Mouse (Mus musculus) forebrain, embryonic 13.5 days (tissue): Measurements from ENCODE around the gene Lrch3. TPM values are rescaled to one million over a fixed set of nuclear protein-coding genes. Genes with fewer than 3 reads are reported as not detected.
"Not testable (repeated sequence)": the region's sequence is repeated elsewhere in the genome, so short reads cannot be mapped to it uniquely, and the experiment has no call there.

Experiments used
- ATAC-seq: fragments of 200-750 bp; cut with Nextera tagmentation; 2 replicates; pipeline ENCODE4 v1.8.0; 2017
- H3K27ac ChIP-seq: fragments of 300-500 bp; sonication (generic); 2 replicates; pipeline ENCODE4 v1.5.1; 2015; ENCODE audit warnings: inconsistent platforms, mild to moderate bottlenecking, moderate library complexity
- H3K27me3 ChIP-seq: fragments of 300-500 bp; sonication (generic); 2 replicates; pipeline ENCODE4 v1.6.1; 2015; ENCODE audit warnings: mild to moderate bottlenecking, inconsistent platforms
- H3K36me3 ChIP-seq: fragments of 300-500 bp; sonication (generic); 2 replicates; pipeline ENCODE4 v1.6.1; 2015; ENCODE audit warnings: mild to moderate bottlenecking, inconsistent platforms; ENCODE audit not compliant: poor library complexity, severe bottlenecking
- H3K4me1 ChIP-seq: fragments of 300-500 bp; sonication (generic); 2 replicates; pipeline ENCODE4 v1.6.1; 2015; ENCODE audit warnings: inconsistent platforms
- H3K4me2 ChIP-seq: fragments of 300-500 bp; sonication (generic); 2 replicates; pipeline ENCODE4 v1.6.1; 2015; ENCODE audit warnings: inconsistent platforms, mild to moderate bottlenecking, moderate library complexity
- H3K4me3 ChIP-seq: fragments of 300-500 bp; sonication (generic); 2 replicates; pipeline ENCODE4 v1.5.1; 2015; ENCODE audit warnings: mild to moderate bottlenecking, inconsistent platforms
- H3K9ac ChIP-seq: fragments of 300-500 bp; sonication (generic); 2 replicates; pipeline ENCODE4 v1.6.1; 2015; ENCODE audit warnings: mild to moderate bottlenecking, inconsistent platforms
- H3K9me3 ChIP-seq: fragments of 300-500 bp; sonication (generic); replicated peaks from 2 replicates; pipeline ENCODE4 v1.6.1; 2016; ENCODE audit warnings: inconsistent platforms
- WGBS: fragments of 180-500 bp; shearing (Covaris S2); methylation state at CpG from one replicate; pipeline ENCODE4 v1.1.7; 2015; 5-methylcytosine and 5-hydroxymethylcytosine counted together
- polyA plus RNA-seq: library from polyadenylated mRNA; unstranded; fragments of >200 nt; fragmentation: Nextera tagmentation; extraction: Ambion mirVana; gene quantifications from 2 replicates; pipeline ENCODE4 v1.2.1, GENCODE M21; 2015

Lrch3 gene
- polyA plus RNA-seq, 1 experiment from 2014 or later: 39.9 TPM

DNA sequence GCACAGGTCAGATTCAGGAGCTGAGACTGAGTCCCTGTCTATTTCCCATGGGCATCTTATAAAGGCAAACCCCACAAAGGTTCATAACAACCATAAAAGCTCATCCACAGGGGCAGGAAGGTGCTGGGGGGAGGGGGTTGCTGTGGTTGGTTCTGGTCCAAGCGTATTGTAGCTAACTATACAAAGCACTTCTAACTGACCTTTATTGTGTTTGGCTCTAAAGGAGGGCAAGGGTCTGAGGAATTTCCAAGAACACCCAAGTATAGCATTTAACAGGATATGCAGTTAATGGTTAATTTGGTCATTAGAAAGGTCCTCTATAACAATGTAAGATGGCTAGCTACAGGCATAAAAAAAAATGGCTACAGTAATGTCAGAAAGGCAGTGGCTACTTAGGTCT is 128.8 kb downstream of the Lrch3 start:
- no peak for ATAC-seq
- Histone ChIP-seq H3K4me2 (no peak overlapping the region), H3K27ac (no peak overlapping the region), H3K4me3 (no peak overlapping the region), H3K36me3 (no peaks in the 10 kb centered on the region), H3K9me3 (no peaks in the 10 kb centered on the region), H3K9ac (no peak overlapping the region), H3K27me3 (no peaks in the 10 kb centered on the region), H3K4me1 (no peaks in the 10 kb centered on the region)
- 77% methylated on average over 1 of the region's 1 CpGs for WGBS

DNA sequence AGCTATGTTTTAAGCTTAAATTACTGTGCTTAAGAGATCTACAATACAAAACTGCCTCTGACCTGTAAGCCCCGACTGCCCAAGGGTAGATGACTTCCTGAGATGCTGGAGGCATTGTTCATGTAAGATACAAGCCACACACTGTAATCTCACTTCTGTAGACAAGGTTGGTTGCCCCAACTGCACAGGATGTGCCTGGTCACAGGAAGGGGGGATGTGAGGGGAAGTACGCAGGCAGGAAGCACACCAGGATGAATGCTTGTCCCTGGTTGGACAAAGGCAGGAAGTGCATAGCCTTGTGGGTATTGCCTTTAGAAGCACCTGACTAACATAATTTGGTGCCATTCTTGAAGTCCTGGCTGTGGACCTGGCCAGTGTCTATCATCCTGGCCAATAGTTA is 129.4 kb downstream of the Lrch3 start:
- Histone ChIP-seq H3K9me3 (no peaks in the 10 kb centered on the region), H3K4me2 (no peak overlapping the region), H3K27me3 (no peaks in the 10 kb centered on the region), H3K9ac (no peak overlapping the region), H3K27ac (no peak overlapping the region), H3K4me3 (no peak overlapping the region), H3K36me3 (no peaks in the 10 kb centered on the region), H3K4me1 (no peaks in the 10 kb centered on the region)
- WGBS: 92% methylated on average over 2 of the region's 2 CpGs
- ATAC-seq: no peak

DNA sequence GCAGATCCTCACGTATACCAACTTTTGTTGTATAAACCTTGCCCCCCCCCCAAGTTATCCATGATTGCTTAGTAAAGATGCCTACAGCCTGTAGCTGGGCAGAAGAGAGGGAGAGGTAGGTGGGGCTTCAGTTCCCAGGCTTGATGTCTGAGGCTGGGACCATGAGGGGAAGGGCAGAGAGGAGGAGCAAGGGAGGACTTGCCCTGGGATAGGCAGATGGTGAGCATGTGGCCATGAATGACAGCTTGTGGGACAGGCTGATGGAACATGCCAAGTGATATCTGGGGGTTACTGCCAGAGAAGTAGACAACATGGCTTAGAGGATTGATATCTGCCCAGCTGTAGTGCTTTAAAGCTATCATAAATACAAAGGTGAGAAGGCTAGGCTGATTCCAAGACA is 134.1 kb downstream of the Lrch3 start:
- 97% methylated on average over 1 of the region's 1 CpGs for WGBS
- Histone ChIP-seq H3K9ac (no peak overlapping the region), H3K4me1 (no peaks in the 10 kb centered on the region), H3K4me2 (no peak overlapping the region), H3K4me3 (no peak overlapping the region), H3K27me3 (no peaks in the 10 kb centered on the region), H3K9me3 (no peaks in the 10 kb centered on the region), H3K27ac (no peak overlapping the region), H3K36me3 (no peaks in the 10 kb centered on the region)
- ATAC-seq: no peak

DNA sequence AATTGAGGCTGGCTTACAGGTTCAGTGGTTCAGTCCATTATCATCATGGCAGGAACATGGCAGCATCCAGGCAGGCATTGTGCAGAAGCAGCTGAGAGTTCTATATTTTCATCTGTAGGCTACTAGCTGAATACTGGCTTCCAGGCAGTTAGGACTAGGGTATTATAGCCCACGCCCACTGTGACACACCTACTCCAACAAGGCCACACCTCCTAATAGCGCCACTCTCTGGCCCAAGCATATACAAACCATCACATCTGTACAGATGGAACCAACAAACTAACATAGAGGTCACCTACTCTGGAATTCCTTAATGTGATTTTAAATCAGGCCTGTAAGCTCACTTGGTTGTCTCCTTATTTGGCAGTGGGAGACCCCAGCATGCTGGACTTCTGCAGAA is 134.8 kb downstream of the Lrch3 start:
- H3K4me2 ChIP-seq: no peak overlapping the region
- no peak overlapping the region for H3K9ac ChIP-seq
- no peaks in the 10 kb centered on the region for H3K4me1 ChIP-seq
- no peaks in the 10 kb centered on the region for H3K9me3 ChIP-seq
- H3K4me3 ChIP-seq: no peak overlapping the region
- ATAC-seq: no peak
- no peaks in the 10 kb centered on the region for H3K36me3 ChIP-seq
- no peak overlapping the region for H3K27ac ChIP-seq
- 77% methylated on average over 2 of the region's 2 CpGs for WGBS
- H3K27me3 ChIP-seq: no peaks in the 10 kb centered on the region

DNA sequence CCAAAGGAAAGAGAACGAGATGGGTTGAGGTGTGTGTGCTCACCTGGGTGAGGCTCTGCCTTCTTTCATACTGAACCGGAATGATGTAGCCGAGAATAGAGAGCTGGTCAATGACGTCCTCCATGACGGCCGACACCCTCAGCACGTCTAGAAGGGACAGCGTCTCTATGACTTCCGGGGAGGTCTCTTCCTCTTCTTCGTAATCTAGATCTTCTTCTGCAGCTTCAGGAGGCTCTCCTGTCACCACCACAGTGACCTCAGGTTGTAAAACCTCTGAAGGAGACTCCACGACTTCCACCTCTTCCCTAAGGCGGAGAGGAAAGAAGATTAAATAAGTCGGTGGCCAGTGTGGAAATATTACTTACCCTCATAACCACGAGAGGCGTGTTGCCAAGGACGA is 135.9 kb downstream of the Lrch3 start:
- WGBS: 92% methylated on average over 16 of the region's 16 CpGs
- Histone ChIP-seq H3K4me1 (no peaks in the 10 kb centered on the region), H3K4me3 (no peak overlapping the region), H3K27me3 (no peaks in the 10 kb centered on the region), H3K27ac (no peak overlapping the region), H3K36me3 (no peaks in the 10 kb centered on the region), H3K9ac (no peak overlapping the region), H3K9me3 (no peaks in the 10 kb centered on the region), H3K4me2 (no peak overlapping the region)
- no peak for ATAC-seq

DNA sequence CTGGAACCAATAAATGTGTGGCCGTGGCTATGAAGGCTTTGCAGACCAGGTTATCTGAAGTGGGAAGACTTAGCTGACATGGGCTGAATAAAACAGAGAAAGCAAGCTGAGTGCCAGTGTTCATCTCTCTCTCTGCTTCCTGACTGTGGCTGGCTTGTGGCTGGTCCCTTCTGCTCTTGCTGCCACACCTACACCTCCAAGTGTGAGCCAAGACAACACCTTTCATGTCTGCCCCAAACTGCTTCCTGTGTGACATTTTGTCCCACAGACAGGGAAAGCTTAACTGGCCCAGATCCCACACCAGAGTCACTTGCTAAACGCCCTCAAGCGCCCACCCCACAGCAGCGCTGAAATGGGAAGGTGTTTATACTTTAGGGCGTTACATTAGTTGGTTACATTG is 139.2 kb downstream of the Lrch3 start:
- no peak overlapping the region for H3K27ac ChIP-seq
- WGBS: 79% methylated on average over 5 of the region's 5 CpGs
- no peak for ATAC-seq
- H3K9me3 ChIP-seq: no peaks in the 10 kb centered on the region
- peaks cover 14% of the 10 kb centered on the region for H3K4me1 ChIP-seq
- no peak overlapping the region for H3K4me3 ChIP-seq
- no peak overlapping the region for H3K9ac ChIP-seq
- no peaks in the 10 kb centered on the region for H3K27me3 ChIP-seq
- peaks cover 3% of the 10 kb centered on the region for H3K36me3 ChIP-seq
- no peak overlapping the region for H3K4me2 ChIP-seq

DNA sequence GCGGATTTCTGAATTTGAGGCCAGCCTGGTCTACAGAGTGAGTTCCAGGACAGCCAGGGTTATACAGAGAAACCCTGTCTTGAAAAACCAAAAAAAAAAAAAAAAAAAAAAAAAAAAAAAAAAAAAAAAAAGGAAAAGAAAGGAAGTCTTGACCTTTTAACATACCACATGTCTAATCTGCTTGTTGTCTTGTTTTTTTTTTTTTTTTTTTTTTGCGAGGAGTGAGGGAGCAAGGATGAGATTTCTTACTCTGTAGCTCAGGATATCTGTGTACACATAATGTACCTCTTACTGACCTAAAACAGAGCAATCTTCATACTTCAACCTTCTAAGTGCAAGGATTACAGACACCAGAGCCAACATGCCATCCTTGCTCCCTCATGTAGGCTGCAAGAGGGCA is 141.0 kb downstream of the Lrch3 start:
- not testable (repeated sequence) for ATAC-seq, H3K9me3 ChIP-seq, H3K27ac ChIP-seq, H3K27me3 ChIP-seq, H3K9ac ChIP-seq, H3K4me3 ChIP-seq
- Histone ChIP-seq H3K4me2 (0 out of 2 replicates have a peak overlapping the region, but pooled peaks have one; percentile 21), H3K36me3 (peaks cover 21% of the 10 kb centered on the region), H3K4me1 (peaks cover 28% of the 10 kb centered on the region)
- 85% methylated on average over 2 of the region's 2 CpGs for WGBS

DNA sequence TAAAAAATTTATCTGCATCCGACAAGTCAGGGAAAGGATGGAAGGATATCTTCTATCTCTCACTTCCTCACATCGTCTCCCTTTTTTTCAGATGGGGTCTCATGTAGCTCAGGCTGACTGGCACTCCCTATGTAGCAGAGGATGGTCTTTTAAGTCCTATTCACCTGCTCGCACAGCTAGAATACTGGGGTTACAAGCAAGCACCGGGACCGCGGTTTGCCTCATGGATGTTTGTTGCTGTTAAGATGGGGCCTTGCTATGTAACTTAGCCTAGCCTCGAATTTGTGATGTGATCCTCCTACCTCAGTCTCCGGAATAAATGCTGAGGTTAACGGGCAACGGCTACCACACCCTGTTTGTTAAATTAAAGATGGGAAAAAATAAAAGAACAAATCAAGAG is 141.8 kb downstream of the Lrch3 start:
- H3K4me1 ChIP-seq: peaks cover 28% of the 10 kb centered on the region
- peak overlapping the region; percentile 77 for H3K4me2 ChIP-seq
- H3K36me3 ChIP-seq: peaks cover 29% of the 10 kb centered on the region
- no peaks in the 10 kb centered on the region for H3K27me3 ChIP-seq
- H3K27ac ChIP-seq: peak overlapping the region; percentile 88; the same call in 1 of the 2 replicates
- peak overlapping the region; percentile 93 for H3K4me3 ChIP-seq
- peak overlapping the region; percentile 60 for H3K9ac ChIP-seq
- WGBS: 20% methylated on average over 10 of the region's 10 CpGs
- no peaks in the 10 kb centered on the region for H3K9me3 ChIP-seq
- ATAC-seq: peak; percentile 36

DNA sequence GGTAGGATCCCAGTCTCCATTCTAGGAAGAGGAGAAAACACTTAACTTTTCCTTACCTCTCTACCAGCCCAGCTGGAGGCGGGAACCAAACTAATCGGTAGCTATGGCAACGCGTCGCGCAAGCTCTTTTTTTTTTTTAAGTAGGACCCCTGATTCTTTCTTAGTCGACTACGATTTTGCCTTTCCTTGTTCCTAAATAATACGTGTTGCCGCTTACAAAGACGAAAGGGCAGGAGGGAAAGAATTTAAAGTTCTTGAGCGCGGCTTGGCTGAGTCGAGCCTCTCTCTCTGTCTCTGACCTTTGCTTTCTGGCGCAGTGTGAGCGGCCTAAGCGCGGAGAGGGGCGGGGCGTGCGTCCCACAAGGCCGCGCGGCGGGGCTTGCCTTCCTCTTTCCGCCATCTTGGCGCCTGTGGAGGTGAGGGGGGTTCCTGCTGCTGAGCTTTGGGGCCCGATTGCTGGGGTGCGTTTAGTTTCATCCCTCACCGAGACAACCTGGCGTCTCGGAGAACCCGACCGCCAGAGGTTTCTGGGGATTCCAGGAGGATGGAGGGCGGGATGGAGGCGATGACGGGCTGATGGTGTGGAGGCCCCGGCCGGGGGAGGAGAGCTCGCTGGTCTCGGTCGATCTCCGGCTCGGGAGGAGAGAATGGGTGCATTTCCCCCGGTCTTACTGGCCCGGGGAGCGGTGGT is 142.3 kb downstream of the Lrch3 start, which contains the start of the genes Iqcg and Rpl35a:
TSS of gene Iqcg (minus strand) at position 124 of the 691 bp plus-strand sequence.
TSS of gene Rpl35a (plus strand) at position 359 of the 691 bp plus-strand sequence.
- H3K27me3 ChIP-seq: no peaks in the 10 kb centered on the region
- peak; percentile 93 for ATAC-seq
- peak within 1 kb of the TSS; percentile 98 for H3K9ac ChIP-seq
- no peaks in the 10 kb centered on the region for H3K9me3 ChIP-seq
- peaks cover 34% of the 10 kb centered on the region for H3K36me3 ChIP-seq
- WGBS: under 1% methylated on average over 46 of the region's 47 CpGs
- peak within 1 kb of the TSS; percentile 93 for H3K4me3 ChIP-seq
- H3K27ac ChIP-seq: peak within 1 kb of the TSS; percentile 88
- peak within 1 kb of the TSS; percentile 77 for H3K4me2 ChIP-seq
- H3K4me1 ChIP-seq: peaks cover 28% of the 10 kb centered on the region

DNA sequence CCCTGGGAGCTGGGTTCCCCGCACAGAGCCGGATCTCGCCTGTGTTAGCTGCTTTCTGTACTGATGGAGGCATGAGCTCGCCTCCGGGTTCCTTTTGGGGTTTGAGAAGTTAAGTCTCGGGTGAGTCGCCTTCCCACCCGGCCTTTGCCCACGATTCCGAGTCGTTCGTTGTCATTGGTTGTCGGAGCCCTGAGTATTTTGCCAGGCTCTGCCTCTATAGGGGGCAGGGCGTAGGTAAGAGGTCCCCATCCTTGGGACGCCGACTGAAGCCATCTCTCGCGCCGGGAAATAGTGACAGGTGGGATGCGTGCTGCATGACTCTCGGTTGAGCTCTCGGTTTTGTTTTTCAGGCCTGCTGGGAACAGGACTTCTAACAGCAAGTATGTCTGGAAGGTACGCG is 142.9 kb downstream of the Lrch3 start:
- Histone ChIP-seq H3K9me3 (no peaks in the 10 kb centered on the region), H3K9ac (peak overlapping the region; percentile 98), H3K27ac (peak overlapping the region; percentile 88), H3K27me3 (no peaks in the 10 kb centered on the region), H3K4me3 (peak overlapping the region; percentile 93), H3K4me2 (peak overlapping the region; percentile 77), H3K4me1 (peaks cover 30% of the 10 kb centered on the region), H3K36me3 (peaks cover 34% of the 10 kb centered on the region)
- peak; percentile 57 for ATAC-seq
- under 1% methylated on average over 24 of the region's 24 CpGs for WGBS

DNA sequence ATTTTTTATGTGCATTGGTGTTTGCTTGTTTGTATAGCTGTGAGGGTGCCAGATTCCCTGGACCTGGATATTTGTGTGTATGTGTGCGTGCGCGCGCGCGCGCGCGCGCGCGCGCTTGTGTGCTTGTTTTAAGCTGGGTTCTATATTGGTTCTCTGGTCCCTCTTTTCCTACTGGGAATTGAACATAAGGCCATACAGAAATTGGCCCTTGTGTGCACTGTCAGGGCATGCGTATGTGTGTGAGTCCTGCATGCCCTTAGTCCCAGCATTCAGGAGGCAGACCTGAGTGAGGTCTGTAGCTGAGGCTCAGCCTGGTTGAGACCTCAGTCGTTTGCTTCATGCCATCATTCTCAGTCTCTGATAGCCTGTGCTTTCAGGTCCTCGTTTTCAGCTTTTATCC is 144.1 kb downstream of the Lrch3 start:
- Histone ChIP-seq H3K36me3 (peaks cover 34% of the 10 kb centered on the region), H3K4me3 (peak overlapping the region; percentile 93), H3K4me2 (peak overlapping the region; percentile 77), H3K27me3 (no peaks in the 10 kb centered on the region), H3K27ac (no peak overlapping the region), H3K4me1 (peaks cover 37% of the 10 kb centered on the region), H3K9ac (peak overlapping the region; percentile 46), H3K9me3 (no peaks in the 10 kb centered on the region)
- no peak for ATAC-seq
- WGBS: 90% methylated on average over 16 of the region's 16 CpGs

DNA sequence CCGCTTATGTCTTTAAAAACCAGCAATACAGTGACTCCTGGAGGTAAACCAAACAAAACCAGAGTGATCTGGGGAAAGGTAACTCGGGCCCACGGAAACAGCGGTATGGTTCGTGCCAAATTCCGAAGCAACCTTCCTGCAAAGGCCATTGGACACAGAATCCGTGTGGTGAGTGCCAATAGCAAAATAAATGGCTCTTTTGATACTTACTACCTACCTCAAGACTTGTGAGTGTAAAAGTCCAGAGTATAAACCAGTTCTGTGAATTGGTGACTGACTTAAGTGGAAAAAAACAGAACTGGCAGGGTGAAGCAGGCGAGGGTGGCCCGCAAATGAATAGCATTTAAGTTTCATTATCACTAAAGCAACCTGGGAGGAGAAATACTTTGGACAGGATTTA is 144.8 kb downstream of the Lrch3 start:
- Histone ChIP-seq H3K4me2 (peak overlapping the region; percentile 10; the same call in 1 of the 2 replicates), H3K4me1 (peaks cover 43% of the 10 kb centered on the region), H3K4me3 (peak overlapping the region; percentile 93; the same call in 1 of the 2 replicates), H3K36me3 (peaks cover 34% of the 10 kb centered on the region)
- H3K27ac ChIP-seq, ATAC-seq, H3K9ac ChIP-seq, H3K27me3 ChIP-seq, H3K9me3 ChIP-seq: not testable (repeated sequence)
- WGBS: 93% methylated on average over 9 of the region's 9 CpGs

DNA sequence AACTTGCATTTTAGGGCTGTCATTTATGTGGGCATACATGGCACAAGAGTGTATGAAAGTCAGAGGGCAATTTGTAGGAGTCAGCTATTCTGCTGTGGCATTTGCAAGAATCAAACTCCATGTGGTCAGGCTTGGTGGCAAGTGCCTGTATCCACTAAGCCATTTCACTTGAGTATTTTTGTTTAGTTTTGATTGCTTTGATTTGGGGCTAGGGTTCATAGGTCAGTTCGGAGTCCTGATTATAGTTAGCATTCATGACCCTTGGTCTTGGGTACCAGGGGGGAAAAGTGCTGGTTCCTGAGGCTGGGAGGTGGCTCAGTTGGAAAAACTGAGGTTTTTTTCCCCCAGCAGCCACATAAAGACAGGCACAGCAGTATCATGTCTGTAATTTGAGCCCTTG is 145.6 kb downstream of the Lrch3 start:
- Histone ChIP-seq H3K9me3 (no peaks in the 10 kb centered on the region), H3K27ac (no peak overlapping the region), H3K4me2 (no peak overlapping the region), H3K36me3 (peaks cover 34% of the 10 kb centered on the region), H3K4me3 (no peak overlapping the region), H3K9ac (no peak overlapping the region), H3K4me1 (peaks cover 52% of the 10 kb centered on the region), H3K27me3 (no peaks in the 10 kb centered on the region)
- 87% methylated on average over 1 of the region's 1 CpGs for WGBS
- no peak for ATAC-seq
